Mouse (Mus musculus) testis, adult 2 months (tissue): Measurements from ENCODE around the gene Usp21. TPM values are rescaled to one million over a fixed set of nuclear protein-coding genes. Genes with fewer than 3 reads are reported as not detected.
"Not testable (repeated sequence)": the region's sequence is repeated elsewhere in the genome, so short reads cannot be mapped to it uniquely, and the experiment has no call there.

ENCODE experiments used
- H3K27ac ChIP-seq: fragments of 200-500 bp; 2 replicates; pipeline ENCODE4 v1.5.1; 2012; ENCODE audit warnings: low read depth, low read length; ENCODE audit not compliant: control insufficient read depth, insufficient read depth
- H3K27me3 ChIP-seq: fragments of 200-500 bp; 2 replicates; pipeline ENCODE4 v1.6.1; 2012; ENCODE audit warnings: mild to moderate bottlenecking, low read length, moderate library complexity; ENCODE audit not compliant: control insufficient read depth, insufficient read depth
- H3K36me3 ChIP-seq: fragments of 200-500 bp; 2 replicates; pipeline ENCODE4 v1.6.1; 2012; ENCODE audit warnings: mild to moderate bottlenecking, low read length; ENCODE audit not compliant: control insufficient read depth, insufficient read depth
- H3K4me1 ChIP-seq: fragments of 200-500 bp; 2 replicates; pipeline ENCODE4 v1.6.1; 2012; ENCODE audit warnings: low read length; ENCODE audit not compliant: control insufficient read depth, insufficient read depth
- H3K4me3 ChIP-seq: fragments of 200-500 bp; 2 replicates; pipeline ENCODE4 v1.5.1; 2012; ENCODE audit warnings: low read depth, mild to moderate bottlenecking, low read length, moderate library complexity, mixed read lengths; ENCODE audit not compliant: control insufficient read depth
- CTCF ChIP-seq: fragments of 200-500 bp; IDR thresholded peaks from 2 replicates; pipeline ENCODE4 v1.5.1; 2012; ENCODE audit warnings: low read depth, mild to moderate bottlenecking, inconsistent platforms, low read length, moderate library complexity; ENCODE audit not compliant: control insufficient read depth, insufficient read depth, insufficient replicate concordance
- POLR2A ChIP-seq: fragments of 200-500 bp; IDR thresholded peaks from 2 replicates; pipeline ENCODE4 v1.6.1; 2012; ENCODE audit warnings: low read depth, mild to moderate bottlenecking, inconsistent platforms, low read length, moderate library complexity; ENCODE audit not compliant: control insufficient read depth
- polyA plus RNA-seq: library from polyadenylated mRNA; depleted of rRNA; stranded (reverse); fragments of >200 nt; gene quantifications from 2 replicates; pipeline ENCODE4 v1.2.3, GENCODE M21; 2012; rRNA removed

Gene Usp21
- polyA plus RNA-seq, result 38.4 and 38.7 TPM in 2 replicates

DNA sequence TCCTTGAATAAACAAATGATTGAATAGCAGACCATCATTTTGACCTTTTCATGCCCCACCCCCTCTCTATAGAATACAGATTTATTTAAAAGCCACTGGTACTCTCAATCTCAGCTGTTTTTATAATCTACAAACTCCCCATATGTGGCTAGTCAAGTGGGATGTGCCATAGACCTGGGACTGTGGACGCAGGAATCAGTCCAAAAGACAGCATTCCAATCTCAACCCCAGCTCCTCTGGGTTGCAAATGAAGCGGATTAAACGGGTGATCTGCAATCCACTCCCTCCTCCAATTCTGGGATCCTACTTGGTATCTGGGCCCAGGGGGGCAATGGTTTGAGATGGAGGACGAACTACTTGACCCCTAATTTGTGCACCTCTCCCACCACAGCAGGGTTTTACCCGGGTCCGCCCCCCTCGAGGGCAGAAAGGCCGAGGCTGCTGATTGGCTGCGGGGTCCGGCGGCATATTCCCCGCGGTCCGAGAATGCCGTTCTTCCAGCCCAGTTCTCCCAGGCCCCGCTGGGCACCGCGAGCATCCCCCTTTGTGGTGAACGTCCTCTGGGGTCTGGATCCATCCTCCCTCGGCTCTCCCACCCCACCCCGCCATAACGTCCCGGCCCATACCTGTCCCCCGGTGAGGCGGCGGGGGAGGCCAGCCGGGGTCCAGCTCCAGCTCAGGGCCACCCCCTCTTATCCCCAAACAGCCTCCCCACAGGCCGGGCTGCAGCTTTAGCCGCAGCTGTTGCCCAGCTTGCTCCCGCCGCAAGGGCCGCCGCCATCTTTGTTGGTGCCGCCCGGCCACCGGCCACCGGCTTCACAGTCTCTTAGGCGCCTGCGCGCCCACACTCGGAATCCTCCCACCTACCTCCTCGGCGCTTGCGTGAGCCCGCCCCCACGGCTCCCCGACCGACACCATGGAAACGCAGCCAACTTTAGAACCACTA, at the start of gene Usp21:
Gene Usp21, minus strand, starts transcription at position 856 of the 946 bp plus-strand sequence.
- Histone ChIP-seq H3K4me3 (peak within 1 kb of the TSS; percentile 79), H3K27ac (peak within 1 kb of the TSS; percentile 68), H3K4me1 (peaks cover 19% of the 10 kb centered on the region), H3K27me3 (no peaks in the 10 kb centered on the region), H3K36me3 (no peaks in the 10 kb centered on the region)
- TF ChIP-seq POLR2A (peak; percentile 86), CTCF (no peak)

DNA sequence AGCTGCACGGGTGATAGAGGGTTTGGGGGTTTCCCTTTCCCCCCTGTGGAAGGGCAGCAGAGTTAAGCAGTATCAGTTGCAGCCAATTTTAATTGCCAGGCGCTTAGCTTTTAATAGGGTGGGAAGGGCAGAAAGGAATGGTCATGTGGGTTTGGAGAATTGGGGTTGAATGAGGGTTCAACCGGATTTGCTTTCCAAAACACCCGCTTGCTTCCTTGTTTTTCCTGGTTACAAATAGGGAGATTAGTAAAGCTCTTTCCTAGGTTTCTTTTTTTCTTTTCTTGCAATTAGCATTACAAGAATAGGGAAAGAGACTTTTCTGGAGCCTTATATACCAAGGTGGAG, 42.4 kb upstream of the Usp21 start:
- no peaks in the 10 kb centered on the region for H3K36me3 ChIP-seq
- H3K27ac ChIP-seq, result peak overlapping the region; percentile 73
- no peak for TF ChIP-seq POLR2A
- TF ChIP-seq CTCF, result no peak
- H3K4me1 ChIP-seq, result peaks cover 8% of the 10 kb centered on the region
- no peaks in the 10 kb centered on the region for H3K27me3 ChIP-seq
- peak overlapping the region; percentile 92 for H3K4me3 ChIP-seq

DNA sequence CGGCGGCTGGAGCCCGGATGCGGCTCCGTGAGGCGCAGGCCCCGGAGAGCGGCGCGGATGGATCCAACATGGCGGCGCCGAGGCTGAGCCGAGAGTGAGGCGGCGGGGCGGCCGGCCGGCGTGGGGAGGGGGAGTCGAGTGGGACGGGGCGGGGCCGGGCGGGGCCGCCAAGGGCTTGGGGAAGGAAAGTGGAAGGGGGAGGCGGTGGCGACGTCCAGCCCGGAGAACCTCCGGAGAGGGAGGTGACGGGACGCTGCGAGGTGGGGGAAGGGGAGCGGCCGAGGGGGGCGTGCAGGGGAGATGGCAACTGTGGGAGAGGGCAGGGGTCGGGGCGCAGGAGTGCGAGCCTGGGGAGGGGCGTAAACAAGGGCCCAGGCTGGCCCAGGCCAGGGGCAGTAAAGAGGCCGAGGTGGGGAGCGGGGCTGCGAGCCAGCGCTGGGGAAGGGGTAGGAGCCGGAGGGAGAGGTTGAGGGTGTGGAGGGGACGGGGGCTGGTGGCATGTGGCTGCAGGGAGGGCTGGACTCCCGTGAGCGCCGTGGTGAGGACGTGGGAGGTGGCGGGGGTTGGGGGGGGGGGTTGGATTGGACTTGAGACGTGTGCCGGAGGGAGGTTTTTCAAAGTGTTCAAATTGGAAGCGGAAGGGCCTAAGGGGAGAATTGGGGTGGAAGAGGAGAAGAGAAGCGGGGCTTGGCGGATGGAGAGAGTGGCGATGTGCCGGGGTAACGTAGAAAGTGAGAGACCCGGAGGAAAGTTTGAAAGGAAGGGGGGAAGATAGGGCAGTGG, 41.8 kb upstream of the Usp21 start:
- H3K36me3 ChIP-seq, result no peaks in the 10 kb centered on the region
- peaks cover 8% of the 10 kb centered on the region for H3K4me1 ChIP-seq
- H3K27me3 ChIP-seq, result no peaks in the 10 kb centered on the region
- H3K27ac ChIP-seq, result peak overlapping the region; percentile 73
- peak overlapping the region; percentile 92 for H3K4me3 ChIP-seq
- TF ChIP-seq POLR2A (peak; percentile 17; the same call in 1 of the 2 replicates), CTCF (no peak)

DNA sequence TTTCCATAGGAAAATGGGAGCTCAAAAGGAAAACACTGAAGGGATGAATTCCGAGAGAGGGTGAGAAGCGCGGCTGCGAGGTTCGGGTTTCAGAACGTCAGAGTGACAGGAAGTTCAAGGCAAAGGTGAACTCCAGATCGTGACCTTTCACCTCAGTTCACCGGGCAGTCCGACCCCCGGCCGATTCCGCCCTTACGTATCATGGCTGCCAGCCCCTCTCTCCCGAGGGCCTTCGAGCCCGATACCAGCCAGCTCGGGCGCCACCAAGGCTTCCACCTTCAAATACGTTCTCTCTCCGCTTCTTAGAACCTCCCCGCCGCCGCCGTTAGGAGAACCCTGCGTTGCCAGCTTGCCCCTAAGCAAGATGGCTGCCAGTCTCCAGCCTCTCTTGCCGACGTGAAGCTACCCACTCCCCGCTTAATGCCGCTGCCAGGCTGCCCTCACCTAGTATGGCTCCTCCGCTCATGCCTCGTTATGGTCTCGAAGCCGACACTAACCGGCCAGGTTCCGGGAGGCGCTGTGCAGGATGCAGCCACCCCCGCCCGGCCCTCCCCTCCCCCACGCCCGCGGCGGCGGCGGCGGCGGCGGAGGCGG, 41.1 kb upstream of the Usp21 start, which contains the start of gene Dedd:
Gene Dedd, plus strand, starts transcription at position 307 of the 594 bp plus-strand sequence.
- Histone ChIP-seq H3K4me1 (peaks cover 8% of the 10 kb centered on the region), H3K27ac (peak within 1 kb of the TSS; percentile 96), H3K27me3 (no peaks in the 10 kb centered on the region), H3K4me3 (peak within 1 kb of the TSS; percentile 92), H3K36me3 (no peaks in the 10 kb centered on the region)
- TF ChIP-seq POLR2A, result peak; percentile 52
- TF ChIP-seq CTCF, result no peak

DNA sequence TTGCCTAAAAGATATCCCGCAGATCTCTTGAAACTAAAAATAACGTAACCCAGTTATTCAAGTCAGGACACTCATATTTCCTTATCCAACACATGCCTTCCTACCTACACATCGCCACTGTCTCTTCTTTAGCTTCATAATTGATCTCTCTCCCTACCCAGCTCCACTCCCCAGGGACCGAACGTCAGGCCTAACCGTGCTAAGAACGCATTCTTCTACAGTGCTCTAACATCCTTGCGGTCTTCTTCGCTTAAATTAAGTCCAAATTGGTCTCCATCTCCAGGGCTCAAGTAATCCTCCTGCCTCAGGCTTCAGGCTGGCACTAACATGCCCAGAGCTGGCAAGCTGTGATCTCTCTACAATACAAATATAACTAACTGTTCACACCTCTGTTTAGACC, 40.5 kb upstream of the Usp21 start:
- peak overlapping the region; percentile 92 for H3K4me3 ChIP-seq
- TF ChIP-seq POLR2A (no peak), CTCF (no peak)
- no peaks in the 10 kb centered on the region for H3K27me3 ChIP-seq

DNA sequence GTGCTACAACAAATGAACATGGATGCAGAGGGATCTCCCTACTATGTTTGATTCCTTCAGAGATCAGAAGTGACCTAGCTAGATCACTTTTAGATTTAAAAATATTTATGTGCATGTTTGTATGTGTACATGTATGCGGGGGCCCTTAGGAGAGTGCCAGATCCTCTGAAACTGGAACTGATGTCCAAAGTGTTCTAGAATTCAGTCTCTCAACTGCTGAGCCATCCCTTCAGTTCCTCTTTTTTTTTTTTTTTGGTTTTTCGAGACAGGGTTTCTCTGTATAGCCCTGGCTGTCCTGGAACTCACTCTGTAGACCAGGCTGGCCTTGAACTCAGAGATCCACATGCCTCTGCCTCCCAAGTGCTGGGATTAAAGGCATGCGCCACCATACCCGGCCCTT, 38.8 kb upstream of the Usp21 start:
- not testable (repeated sequence) for H3K27me3 ChIP-seq, H3K4me3 ChIP-seq, H3K27ac ChIP-seq

More for the DNA sequence above, 40.5 kb upstream of the Usp21 start:
- H3K4me1 ChIP-seq, result peaks cover 8% of the 10 kb centered on the region
- no peaks in the 10 kb centered on the region for H3K36me3 ChIP-seq
- peak overlapping the region; percentile 96 for H3K27ac ChIP-seq

DNA sequence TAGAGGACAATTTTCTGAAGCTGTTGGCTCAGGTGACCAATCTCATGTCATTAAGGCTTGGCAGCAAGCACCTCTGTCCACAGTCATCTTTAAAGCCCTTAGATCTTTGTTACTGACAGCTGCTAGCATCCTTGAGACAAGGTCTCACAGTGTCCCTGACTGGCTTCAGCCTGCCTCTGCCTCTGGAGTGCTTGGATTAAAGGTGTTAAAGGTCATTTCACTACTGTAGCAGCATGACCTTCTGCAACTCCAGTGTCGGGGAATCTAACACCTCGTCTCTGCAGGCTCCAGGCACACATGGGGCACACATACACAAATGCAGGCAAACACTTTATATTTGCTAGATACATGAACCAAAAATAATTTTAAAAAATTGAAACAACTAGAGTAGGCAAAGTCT, 37.8 kb upstream of the Usp21 start:
- Histone ChIP-seq H3K36me3 (no peaks in the 10 kb centered on the region), H3K4me3 (no peak overlapping the region), H3K27ac (no peak overlapping the region), H3K27me3 (no peaks in the 10 kb centered on the region), H3K4me1 (peaks cover 8% of the 10 kb centered on the region)
- TF ChIP-seq CTCF (no peak), POLR2A (no peak)

More for the DNA sequence above, 38.8 kb upstream of the Usp21 start:
- H3K4me1 ChIP-seq, H3K36me3 ChIP-seq: not testable (repeated sequence)
